Mouse (Mus musculus) bone marrow, adult 2 months (tissue): ENCODE results near the gene Htatsf1. TPM values are rescaled to one million over a fixed set of nuclear protein-coding genes. Genes with fewer than 3 reads are reported as not detected.
A peak's percentile ranks its signal among the peaks of the same experiment; 100 is the strongest.

ENCODE experiments used
- H3K27ac ChIP-seq: fragments of 200-500 bp; 2 replicates; pipeline ENCODE4 v1.5.1; 2012; ENCODE audit warnings: low read depth, mild to moderate bottlenecking, control low read depth, inconsistent platforms, low read length; ENCODE audit not compliant: control insufficient read depth, poor library complexity, insufficient read depth
- H3K4me1 ChIP-seq: fragments of 200-500 bp; 2 replicates; pipeline ENCODE4 v1.6.1; 2011; ENCODE audit warnings: low read length; ENCODE audit not compliant: control insufficient read depth, insufficient read depth
- H3K4me3 ChIP-seq: fragments of 200-500 bp; replicated peaks from 2 replicates; pipeline ENCODE3; 2011; ENCODE audit warnings: mild to moderate bottlenecking, low read depth, low read length, control low read depth; ENCODE audit not compliant: control insufficient read depth
- CTCF ChIP-seq: fragments of 200-500 bp; IDR thresholded peaks from 2 replicates; pipeline ENCODE4 v1.5.1; 2011; ENCODE audit warnings: low read length, control low read depth; ENCODE audit not compliant: control insufficient read depth, insufficient read depth
- POLR2A ChIP-seq: fragments of 200-500 bp; IDR thresholded peaks from 2 replicates; pipeline ENCODE4 v1.6.1; 2011; ENCODE audit warnings: low read depth, mild to moderate bottlenecking, control low read depth, low read length, borderline replicate concordance; ENCODE audit not compliant: control insufficient read depth
- WGBS: fragments of 180-500 bp; shearing (Covaris S2); methylation state at CpG from one replicate; pipeline ENCODE4 v1.1.7; 2018; 5-methylcytosine and 5-hydroxymethylcytosine counted together
- polyA plus RNA-seq: library from polyadenylated mRNA; stranded (reverse); fragments of >200 nt; gene quantifications from 2 replicates; pipeline ENCODE4 v1.2.4, GENCODE M21; 2011; ENCODE audit warnings: low replicate concordance; ENCODE audit not compliant: missing spikeins, insufficient read depth, insufficient read length

Htatsf1 gene
- 24.4 and 34.6 TPM in 2 replicates for polyA plus RNA-seq

GRCm38 (mm10) chrX:57053174-57053992, at the start of gene Htatsf1:
Gene Htatsf1 (plus strand): TSS chrX:57053583.
- H3K4me1 ChIP-seq: peaks cover 2% of the 10 kb centered on the region
- WGBS: 15% methylated on average over 81 of the region's 85 CpGs
- TF ChIP-seq CTCF (no peak), POLR2A (peak; percentile 8; the same call in 1 of the 2 replicates)
- H3K4me3 ChIP-seq: peak within 1 kb of the TSS; percentile 100
- H3K27ac ChIP-seq: peak within 1 kb of the TSS; percentile 97

DNA sequence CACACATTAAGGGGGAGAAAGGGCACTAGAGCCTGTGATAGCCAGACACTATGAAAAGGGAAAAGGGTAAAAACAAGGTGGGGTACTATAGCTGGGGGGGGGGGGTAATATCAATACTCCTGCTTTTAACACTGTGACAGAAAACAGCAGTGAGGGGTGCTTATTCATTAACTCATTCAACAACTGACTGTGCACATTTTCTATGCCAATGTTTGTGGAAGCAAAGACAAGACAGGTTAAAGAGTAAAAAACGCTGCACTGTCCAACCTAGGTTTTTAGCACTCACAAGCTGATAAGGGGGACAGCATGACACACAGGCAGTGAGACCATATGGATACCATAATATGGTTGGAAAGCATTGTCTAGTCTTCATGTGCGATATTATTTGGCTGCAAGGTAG, 40.5 kb upstream of the Htatsf1 start:
- no peak overlapping the region for H3K27ac ChIP-seq
- WGBS: 70% methylated on average over 2 of the region's 2 CpGs
- TF ChIP-seq POLR2A (no peak), CTCF (no peak)
- no peak overlapping the region for H3K4me3 ChIP-seq
- H3K4me1 ChIP-seq: no peaks in the 10 kb centered on the region

GRCm38 (mm10) chrX:57042774-57043173, 10.6 kb upstream of the Htatsf1 start, which contains the start of gene Brs3:
Gene Brs3 (plus strand): TSS chrX:57043074.
- Histone ChIP-seq H3K4me3 (no peak within 1 kb of the TSS), H3K4me1 (no peaks in the 10 kb centered on the region), H3K27ac (no peak within 1 kb of the TSS)
- WGBS: 73% methylated on average over 5 of the region's 5 CpGs
- no peak for TF ChIP-seq POLR2A
- TF ChIP-seq CTCF: no peak

DNA sequence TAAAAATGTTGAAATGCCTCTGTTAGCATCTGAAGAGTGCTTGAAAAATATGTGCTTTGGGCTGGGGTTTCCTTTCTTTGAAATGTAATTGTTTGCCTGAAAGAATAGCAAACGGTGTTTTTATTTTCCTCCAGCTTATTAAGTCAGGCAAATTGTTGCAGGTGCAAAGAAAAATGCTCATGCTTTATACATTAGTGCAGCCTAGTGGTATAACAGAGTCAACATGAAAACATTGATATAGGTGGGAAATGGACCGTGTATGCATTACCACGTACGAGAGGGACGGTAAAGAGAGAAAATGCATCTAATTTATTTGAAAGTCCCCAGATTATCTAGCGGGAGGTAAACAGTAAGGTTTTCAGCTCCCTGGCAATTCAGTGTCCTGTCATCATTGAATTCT, 9.5 kb upstream of the Htatsf1 start:
- 75% methylated on average over 6 of the region's 6 CpGs for WGBS
- TF ChIP-seq CTCF: no peak
- TF ChIP-seq POLR2A: no peak

GRCm38 (mm10) chrX:57052848-57053173, 572 bp upstream of the Htatsf1 start:
- WGBS: 15% methylated on average over 4 of the region's 4 CpGs
- Histone ChIP-seq H3K4me3 (peak overlapping the region; percentile 100), H3K4me1 (peaks cover 2% of the 10 kb centered on the region), H3K27ac (no peak overlapping the region)
- TF ChIP-seq POLR2A: no peak
- no peak for TF ChIP-seq CTCF

More for the DNA sequence above, 9.5 kb upstream of the Htatsf1 start:
- no peak overlapping the region for H3K4me3 ChIP-seq
- no peak overlapping the region for H3K27ac ChIP-seq
- no peaks in the 10 kb centered on the region for H3K4me1 ChIP-seq

DNA sequence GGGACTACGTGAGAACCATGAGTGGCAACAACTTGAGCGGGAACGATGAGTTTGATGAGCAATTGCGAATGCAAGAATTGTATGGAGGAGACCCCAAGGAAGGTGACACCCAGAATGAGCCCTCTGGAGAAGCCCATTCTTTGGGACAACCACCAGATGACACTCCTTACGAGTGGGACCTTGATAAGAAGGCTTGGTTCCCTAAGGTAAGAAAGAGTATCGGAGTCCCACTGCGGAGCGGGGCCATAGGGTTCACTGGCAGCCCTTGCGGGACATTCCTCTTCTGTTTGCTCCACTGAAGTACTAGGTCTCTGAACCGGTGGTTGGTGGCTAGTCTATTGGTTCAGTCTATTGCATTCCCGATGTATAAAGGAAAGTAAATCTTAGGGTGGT, 606 bp downstream of the Htatsf1 start:
- TF ChIP-seq CTCF (no peak), POLR2A (no peak)
- peak overlapping the region; percentile 33; the same call in 1 of the 2 replicates for H3K27ac ChIP-seq

DNA sequence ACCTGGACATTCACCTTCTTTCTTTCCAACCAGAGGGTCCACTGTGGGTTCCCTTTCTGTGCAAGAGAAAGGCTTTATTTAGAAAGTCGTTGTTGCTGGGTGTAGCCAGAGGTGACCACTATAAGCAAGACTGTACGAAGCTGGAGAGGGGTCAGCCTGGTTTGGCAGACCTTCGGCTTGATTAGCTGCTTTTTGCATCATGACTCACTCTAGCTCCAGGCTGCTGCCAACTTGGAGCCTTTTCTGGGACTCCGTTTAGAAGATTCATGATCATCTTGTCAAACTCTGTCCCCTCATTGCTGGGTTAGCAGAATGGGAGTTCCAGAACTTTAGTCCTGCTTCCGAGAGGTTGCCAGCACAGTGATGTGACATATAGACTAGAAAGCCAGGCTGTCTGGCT, 28.1 kb downstream of the Htatsf1 start:
- TF ChIP-seq POLR2A: no peak
- TF ChIP-seq CTCF: no peak
- H3K27ac ChIP-seq: no peak overlapping the region
- H3K4me1 ChIP-seq: no peaks in the 10 kb centered on the region
- WGBS: 80% methylated on average over 5 of the region's 5 CpGs
- no peak overlapping the region for H3K4me3 ChIP-seq

More for the DNA sequence above, 606 bp downstream of the Htatsf1 start:
- 24% methylated on average over 11 of the region's 11 CpGs for WGBS
- peaks cover 2% of the 10 kb centered on the region for H3K4me1 ChIP-seq
- peak overlapping the region; percentile 100 for H3K4me3 ChIP-seq

GRCm38 (mm10) chrX:57087806-57088205, 34.4 kb downstream of the Htatsf1 start, which contains the start of gene Vgll1:
Gene Vgll1 (plus strand): TSS chrX:57088106.
- no peaks in the 10 kb centered on the region for H3K4me1 ChIP-seq
- WGBS: 79% methylated on average over 4 of the region's 4 CpGs
- H3K4me3 ChIP-seq: no peak within 1 kb of the TSS
- no peak within 1 kb of the TSS for H3K27ac ChIP-seq
- TF ChIP-seq CTCF (no peak), POLR2A (no peak)

DNA sequence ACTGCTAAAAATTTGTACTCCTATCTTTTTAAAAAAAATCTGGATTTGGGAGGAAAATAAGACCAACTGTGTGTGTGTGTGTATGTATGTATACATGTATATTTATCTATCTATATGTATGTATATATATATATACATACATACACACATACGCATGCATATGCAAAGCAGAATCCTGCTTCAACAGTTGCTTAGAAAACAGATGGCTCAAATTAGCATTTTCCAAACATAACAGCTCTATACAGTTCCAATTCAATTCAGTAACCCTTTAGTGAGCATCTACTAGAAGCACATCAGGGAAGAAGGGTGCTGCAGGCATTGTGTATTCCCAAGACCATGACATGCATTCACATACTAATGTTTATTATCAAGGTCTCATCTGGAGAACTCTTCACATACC, 50.0 kb downstream of the Htatsf1 start:
- WGBS: 75% methylated on average over 1 of the region's 1 CpGs
- no peak for TF ChIP-seq CTCF
- TF ChIP-seq POLR2A: no peak
- no peak overlapping the region for H3K4me3 ChIP-seq

More for the DNA sequence above, 50.0 kb downstream of the Htatsf1 start:
- Histone ChIP-seq H3K27ac (no peak overlapping the region), H3K4me1 (no peaks in the 10 kb centered on the region)
